Mouse (Mus musculus): ENCODE measurements around the gene Nol3.
"Not testable (repeated sequence)": the region's sequence is repeated elsewhere in the genome, so short reads cannot be mapped to it uniquely, and the experiment has no call there.

Nol3 gene

GRCm38 (mm10) chr8:105275840-105276239, at the start of gene Nol3:
Gene Nol3, plus strand, starts transcription at chr8:105276140.
- no peak for DNase-seq (ENCODE audit: low spot score)

- no peak for DNase-seq (ENCODE audit: low spot score)
These were observed 44.2 kb upstream of the Nol3 start for GRCm38 (mm10) chr8:105231503-105232320.

- not testable (repeated sequence) for DNase-seq (ENCODE audit: low spot score)
These were observed 43.6 kb upstream of the Nol3 start for GRCm38 (mm10) chr8:105232321-105232693.

GRCm38 (mm10) chr8:105233126-105233935, 42.6 kb upstream of the Nol3 start:
- DNase-seq (ENCODE audit: low spot score): no peak

GRCm38 (mm10) chr8:105235206-105235605, 40.7 kb upstream of the Nol3 start:
- no peak for DNase-seq (ENCODE audit: low spot score)

GRCm38 (mm10) chr8:105237442-105238142, 38.3 kb upstream of the Nol3 start:
- no peak for DNase-seq (ENCODE audit: low spot score)

GRCm38 (mm10) chr8:105241016-105241415, 34.9 kb upstream of the Nol3 start:
- DNase-seq (ENCODE audit: low spot score): no peak

- DNase-seq (ENCODE audit: low spot score): no peak
These were observed 24.0 kb upstream of the Nol3 start for GRCm38 (mm10) chr8:105251954-105252353.

GRCm38 (mm10) chr8:105252680-105253537, 23.0 kb upstream of the Nol3 start:
- no peak for DNase-seq (ENCODE audit: low spot score)

GRCm38 (mm10) chr8:105253766-105254151, 22.2 kb upstream of the Nol3 start:
- no peak for DNase-seq (ENCODE audit: low spot score)

GRCm38 (mm10) chr8:105254152-105254965, 21.6 kb upstream of the Nol3 start:
- peak; percentile 87 for DNase-seq (ENCODE audit: low spot score)

GRCm38 (mm10) chr8:105254966-105255350, 21.0 kb upstream of the Nol3 start, which contains the start of gene B3gnt9:
Gene B3gnt9, minus strand, starts transcription at chr8:105255153.
- DNase-seq (ENCODE audit: low spot score): no peak

GRCm38 (mm10) chr8:105257318-105258114, 18.4 kb upstream of the Nol3 start:
- DNase-seq (ENCODE audit: low spot score): no peak

- no peak for DNase-seq (ENCODE audit: low spot score)
These were observed 16.8 kb upstream of the Nol3 start for GRCm38 (mm10) chr8:105258911-105259720.

GRCm38 (mm10) chr8:105259721-105260320, 16.1 kb upstream of the Nol3 start:
- no peak for DNase-seq (ENCODE audit: low spot score)

GRCm38 (mm10) chr8:105260371-105261099, 15.4 kb upstream of the Nol3 start:
- DNase-seq (ENCODE audit: low spot score): no peak

GRCm38 (mm10) chr8:105261326-105261980, 14.5 kb upstream of the Nol3 start:
- DNase-seq (ENCODE audit: low spot score): no peak

Data from left cerebral cortex, adult 11 months (tissue).